Mouse (Mus musculus) liver, postnatal 0 days (tissue): Measurements from ENCODE around the gene Eva1b.
"Not testable (repeated sequence)": the region's sequence is repeated elsewhere in the genome, so short reads cannot be mapped to it uniquely, and the experiment has no call there.

Experiments used
- CTCF ChIP-seq: sonication (generic); IDR thresholded peaks from 2 replicates; pipeline ENCODE4 v1.5.1; 2016; ENCODE audit warnings: antibody characterized with exemption, low read depth
- EP300 ChIP-seq: IDR thresholded peaks from 2 replicates; pipeline ENCODE4 v1.6.1; 2016; ENCODE audit warnings: antibody characterized with exemption, low read depth, mild to moderate bottlenecking

- TF ChIP-seq CTCF, EP300: not testable (repeated sequence)
Measured at GRCm38 (mm10) chr4:126170737-126171136, 23.2 kb downstream of the Eva1b start.
